Mouse (Mus musculus) embryonic fibroblast, embryonic 13.5 days (primary cell): ENCODE results near the gene Cdk14.

Source experiments
- CTCF ChIP-seq: IDR thresholded peaks from 2 replicates; pipeline ENCODE4 v1.5.1; 2011; ENCODE audit warnings: mild to moderate bottlenecking, control low read depth, low read length, moderate library complexity, borderline replicate concordance; ENCODE audit not compliant: insufficient read depth
- POLR2A ChIP-seq: IDR thresholded peaks from 2 replicates; pipeline ENCODE4 v1.6.1; 2011; ENCODE audit warnings: low read depth, mild to moderate bottlenecking, control low read depth, low read length, moderate library complexity

- TF ChIP-seq POLR2A = no peak
- no peak for TF ChIP-seq CTCF
These were observed 244.5 kb downstream of the Cdk14 start for GRCm38 (mm10) chr5:5175611-5176010.
